Mouse (Mus musculus) frontal cortex, postnatal 10 days (tissue): ENCODE measurements at regions not wholly inside any gene's neighbourhood (a gene's known extent, or its start where the extent isn't known, plus 50 kb on each side); places are given as distances from the start of the nearest gene placed in this dataset.

Experiments
- DNase-seq, 2 experiments: peaks; one replicate each; pipeline ENCODE4 v3.0.0; 2022; ENCODE audit warnings: low spot score in 2 of 2, mixed read lengths in 1 of 2

DNA sequence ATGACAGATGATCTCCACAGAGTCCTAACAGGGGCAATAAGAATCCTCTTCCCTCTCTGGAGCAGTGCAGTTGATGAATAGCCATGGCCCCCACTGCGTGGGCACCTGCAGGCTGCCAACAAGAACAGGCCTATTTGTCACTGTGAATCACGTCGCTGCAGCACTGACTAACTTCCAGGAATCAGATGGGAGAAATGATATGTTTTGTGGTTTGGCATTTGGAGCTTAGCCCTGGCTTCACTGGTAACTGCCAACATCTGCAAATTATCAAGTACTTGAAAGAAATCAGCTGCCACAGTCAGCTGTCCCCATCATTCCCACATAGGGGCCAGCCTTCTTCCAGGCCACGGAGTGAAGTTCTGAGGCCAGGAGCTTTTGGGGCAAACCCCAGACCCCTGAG is 142.8 kb downstream of the Ets2 start:
- DNase-seq = no peak

DNA sequence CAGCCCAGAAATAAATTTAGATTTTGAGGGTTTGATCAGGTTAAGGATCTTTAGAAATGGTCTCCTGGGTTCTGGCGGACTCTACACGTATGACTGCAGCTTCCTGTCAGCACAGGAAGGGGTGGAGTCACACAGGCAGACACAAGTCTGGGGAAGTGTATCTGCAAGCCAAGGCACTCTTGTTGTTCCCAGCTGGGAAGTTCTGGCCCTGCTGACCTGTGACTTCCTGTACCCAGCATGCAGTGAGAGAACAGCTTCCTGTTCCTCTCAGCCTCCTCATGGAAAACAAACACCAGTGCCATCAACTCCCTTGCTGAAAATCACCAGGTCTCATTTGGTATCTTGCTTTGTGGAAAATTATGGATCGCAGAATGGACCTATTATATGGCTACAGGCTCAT is 140.9 kb downstream of the Ets2 start:
- DNase-seq = no peak

DNA sequence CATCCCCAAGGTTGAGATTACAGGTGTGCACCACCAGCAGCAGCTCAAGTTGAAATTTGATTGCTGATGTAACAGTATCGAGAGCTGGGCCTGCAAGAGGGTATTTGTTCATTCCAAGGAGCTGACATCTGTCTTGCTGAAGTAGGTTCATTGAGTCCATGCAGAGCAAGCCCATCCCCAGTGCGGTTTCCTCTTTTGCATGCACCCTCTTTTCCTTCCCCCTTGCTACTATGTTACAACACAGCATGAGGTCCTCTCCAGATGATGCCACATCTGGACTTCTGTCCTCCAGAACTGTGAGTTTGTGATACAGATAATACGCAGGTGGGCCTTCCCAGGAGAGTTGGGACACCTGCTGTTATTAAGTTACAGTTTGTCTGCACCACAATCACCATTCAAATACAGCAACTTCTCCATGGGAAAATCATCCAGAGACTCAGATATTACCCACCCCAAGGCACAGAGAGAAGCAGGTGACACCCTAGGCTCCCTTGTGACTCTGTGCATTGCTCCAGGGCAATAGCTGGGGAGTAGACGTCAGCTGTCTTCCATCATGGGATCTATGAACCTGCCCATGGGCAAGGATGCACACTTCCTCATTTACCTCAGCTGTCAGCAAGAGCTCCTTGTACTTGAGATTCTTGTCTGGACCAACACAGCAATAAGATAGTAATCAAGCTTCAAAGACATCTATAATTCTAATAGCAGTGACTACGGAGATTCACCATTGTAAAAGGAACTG is 137.8 kb downstream of the Ets2 start:
- DNase-seq = no peak

- DNase-seq = no peak
These were observed 137.1 kb downstream of the Ets2 start for GRCm38 (mm10) chr16:95838886-95839430.

- DNase-seq = no peak
These were observed 136.6 kb downstream of the Ets2 start for GRCm38 (mm10) chr16:95838478-95838846.

DNA sequence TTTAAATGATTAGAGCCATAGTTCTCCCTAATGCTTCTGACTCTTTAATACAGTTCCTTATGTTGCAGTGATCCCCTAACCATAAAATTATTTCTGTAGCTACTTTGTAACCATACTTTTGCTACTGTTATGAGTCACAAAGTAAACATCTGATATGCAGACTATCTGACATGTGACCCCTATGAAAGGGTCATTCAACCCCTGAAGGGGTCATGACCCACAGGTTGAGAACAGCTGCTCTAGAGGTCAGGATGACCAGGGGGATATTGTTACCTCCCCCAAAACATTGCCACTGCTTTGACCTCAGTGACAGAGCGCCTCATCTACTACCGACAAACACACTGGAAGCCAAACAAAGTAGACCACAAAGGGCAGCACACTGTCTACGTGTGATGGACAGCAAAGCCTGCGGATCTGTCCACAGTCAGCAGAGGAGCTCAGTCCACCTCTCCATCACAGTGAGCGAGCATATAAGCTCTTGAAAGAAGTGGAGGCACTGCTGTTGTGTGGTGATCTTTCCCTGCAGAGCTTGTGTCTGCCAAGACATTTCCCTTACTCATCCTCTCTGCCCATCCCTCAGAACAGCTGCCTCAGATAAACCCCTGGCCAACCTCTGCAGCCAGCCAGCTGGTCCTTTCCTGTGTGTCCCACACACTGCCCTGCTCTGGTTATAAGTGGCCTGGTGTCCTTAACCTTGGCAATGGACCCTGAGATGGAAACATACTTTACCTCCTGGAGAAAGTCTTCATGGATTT is 136.0 kb downstream of the Ets2 start:
- no peak for DNase-seq

DNA sequence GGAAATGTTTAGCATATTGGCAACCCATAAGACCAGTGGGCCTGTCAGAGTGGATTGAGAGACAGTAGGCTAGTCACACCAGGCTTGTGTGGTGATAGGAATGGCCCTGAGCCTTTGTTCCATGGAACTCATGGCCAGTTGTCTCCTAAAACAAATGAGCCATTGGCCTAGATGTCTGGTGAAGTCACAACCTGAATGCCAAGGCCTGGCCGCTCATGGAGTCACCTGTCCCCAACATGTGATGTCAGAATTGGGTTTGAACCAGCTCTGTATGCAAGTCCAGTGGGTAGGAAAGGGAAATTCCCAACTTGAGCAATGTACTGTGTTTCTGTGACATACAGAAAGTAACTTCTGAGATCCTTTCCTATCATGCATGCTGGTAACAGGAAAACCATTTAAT is 134.1 kb downstream of the Ets2 start:
- no peak for DNase-seq

DNA sequence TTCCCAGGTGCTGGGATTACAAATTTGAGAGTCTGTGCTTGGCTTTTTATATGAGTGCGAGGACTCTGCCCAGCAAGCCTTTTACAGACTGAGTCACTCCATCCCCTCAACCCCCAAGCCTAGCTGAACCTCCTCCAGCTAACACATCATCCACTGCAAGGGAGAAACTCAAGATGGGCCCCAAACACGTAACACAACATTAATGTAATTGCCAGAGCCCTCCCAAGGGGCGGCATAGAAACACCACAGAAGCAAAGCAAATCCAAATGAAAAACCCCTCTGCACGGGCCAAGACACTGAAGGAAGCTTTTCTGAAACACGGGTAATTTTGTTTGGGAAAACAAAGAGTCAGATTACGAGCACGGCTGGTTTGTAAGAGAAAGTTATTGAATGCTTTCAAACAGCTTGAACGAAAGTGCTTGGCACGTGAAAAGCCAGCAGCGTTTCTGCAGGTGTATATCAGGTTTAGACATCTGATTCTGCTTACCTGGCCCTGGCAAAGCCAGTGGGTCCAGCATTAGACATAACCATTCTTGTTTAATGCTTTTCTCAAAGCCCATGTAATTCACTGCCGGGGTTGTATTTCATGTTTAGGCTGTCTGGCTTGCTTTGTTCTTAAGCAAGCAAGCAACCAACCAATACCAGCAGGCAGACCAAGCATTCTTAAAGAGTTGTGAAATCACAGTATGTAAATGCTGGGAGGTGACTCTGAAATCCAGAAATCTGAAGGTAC is 132.8 kb downstream of the Ets2 start:
- DNase-seq = no peak

DNA sequence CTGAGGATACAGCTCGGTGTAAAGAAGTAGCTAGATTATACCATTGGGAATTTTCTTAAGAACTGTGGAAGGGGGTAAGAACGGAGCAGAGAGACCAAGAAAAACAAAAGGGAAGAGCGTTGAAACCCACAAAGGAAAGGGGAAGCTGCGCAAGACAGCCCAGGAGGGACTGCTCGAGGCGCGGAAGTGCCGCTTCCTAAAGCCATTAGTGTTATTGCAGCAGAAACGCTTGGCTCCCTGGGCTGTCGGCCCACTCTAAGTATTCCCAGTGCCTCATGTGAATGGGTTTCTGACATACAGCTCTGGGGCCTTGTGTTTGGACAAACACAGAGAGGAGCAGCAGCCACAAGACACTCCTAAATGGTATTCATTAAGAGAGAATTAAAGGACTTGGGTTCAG is 131.6 kb downstream of the Ets2 start:
- no peak for DNase-seq

DNA sequence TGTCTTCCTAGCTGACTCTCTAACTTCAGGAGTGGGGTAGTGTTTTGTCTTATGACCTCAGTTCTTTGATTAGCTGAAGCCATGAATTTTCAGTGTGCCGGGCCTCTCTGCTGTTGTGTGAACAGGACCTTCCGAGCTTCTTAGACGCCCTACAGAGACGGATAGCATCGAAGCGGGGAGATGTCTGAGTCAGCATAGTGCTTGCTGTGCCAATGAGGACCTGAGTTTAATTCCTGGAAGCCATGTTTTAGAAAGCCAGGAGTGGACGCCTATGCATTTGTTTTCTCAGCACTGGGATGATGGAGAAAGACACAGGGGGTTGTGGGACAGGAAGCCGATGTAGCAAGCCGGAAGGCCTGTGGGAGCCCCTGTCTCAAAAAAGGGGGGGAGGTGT is 130.5 kb downstream of the Ets2 start:
- DNase-seq = no peak

DNA sequence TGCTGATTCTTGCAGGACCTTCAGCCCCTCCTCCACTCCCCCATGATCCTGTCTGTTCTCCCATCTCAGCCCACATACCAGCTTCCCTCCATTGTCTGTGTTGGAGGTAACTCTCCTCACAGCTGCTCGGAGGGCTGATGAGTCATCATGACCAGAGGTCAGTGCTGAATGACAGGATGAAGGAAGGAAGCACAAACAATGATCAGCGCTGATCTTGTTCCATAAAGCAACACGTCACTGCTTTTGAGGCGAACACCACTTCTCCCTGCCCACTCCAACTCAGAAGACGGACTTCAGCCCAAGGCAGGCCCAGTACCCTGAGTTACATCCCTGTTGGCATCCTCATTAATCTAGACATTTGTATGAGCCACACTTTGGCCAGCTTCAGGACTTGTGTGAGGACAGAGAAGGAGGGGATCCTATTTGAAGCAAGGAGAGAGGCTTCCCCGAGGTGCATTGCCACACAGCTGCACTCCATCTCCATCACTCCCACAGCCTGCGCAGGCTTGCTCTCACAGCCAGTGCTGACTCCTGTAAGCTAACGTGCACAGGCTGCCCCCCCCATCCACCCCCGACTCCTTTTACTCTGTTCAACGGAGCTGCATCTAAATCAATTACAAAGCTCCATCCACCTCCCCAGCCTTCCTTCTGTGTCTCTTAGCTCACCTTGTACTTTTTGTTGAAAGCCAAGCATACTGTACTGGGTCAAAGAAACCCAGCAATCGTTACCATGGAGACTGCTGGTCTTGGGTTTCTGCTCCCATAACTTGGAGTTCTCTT is 129.9 kb downstream of the Ets2 start:
- peak in 1 of 2 experiments; percentile 36 for DNase-seq

GRCm38 (mm10) chr16:95827402-95827737 is 125.5 kb downstream of the Ets2 start:
- DNase-seq = no peak

- no peak for DNase-seq
These were observed 125.0 kb downstream of the Ets2 start for GRCm38 (mm10) chr16:95826681-95827401.

- no peak for DNase-seq
These were observed 123.8 kb downstream of the Ets2 start for GRCm38 (mm10) chr16:95825723-95826122.

GRCm38 (mm10) chr16:95824720-95825534 is 123.1 kb downstream of the Ets2 start:
- no peak for DNase-seq

DNA sequence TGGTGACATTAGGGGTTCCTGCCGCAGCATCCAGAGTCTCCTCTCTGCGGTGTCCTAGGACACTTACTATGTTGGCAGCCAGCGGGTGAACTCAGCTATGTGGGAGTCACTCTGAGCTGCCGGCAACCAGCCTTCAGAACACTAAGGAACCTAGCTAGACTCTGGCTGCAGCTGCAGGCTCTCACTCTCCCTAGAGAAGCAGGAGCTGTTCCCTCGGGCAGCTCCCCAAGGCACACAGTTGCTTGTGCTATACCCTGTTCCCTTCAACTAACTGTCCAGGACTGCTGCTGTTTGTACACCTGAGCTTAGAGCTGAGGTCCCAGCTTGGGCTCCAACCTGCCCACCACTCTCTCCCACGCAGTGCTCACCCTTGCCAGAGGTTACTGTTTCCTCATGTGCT is 121.9 kb downstream of the Ets2 start:
- DNase-seq = no peak

GRCm38 (mm10) chr16:95821080-95821479 is 119.2 kb downstream of the Ets2 start:
- no peak for DNase-seq

GRCm38 (mm10) chr16:95820606-95821005 is 118.7 kb downstream of the Ets2 start:
- no peak for DNase-seq

GRCm38 (mm10) chr16:95820013-95820412 is 118.1 kb downstream of the Ets2 start:
- DNase-seq = no peak

DNA sequence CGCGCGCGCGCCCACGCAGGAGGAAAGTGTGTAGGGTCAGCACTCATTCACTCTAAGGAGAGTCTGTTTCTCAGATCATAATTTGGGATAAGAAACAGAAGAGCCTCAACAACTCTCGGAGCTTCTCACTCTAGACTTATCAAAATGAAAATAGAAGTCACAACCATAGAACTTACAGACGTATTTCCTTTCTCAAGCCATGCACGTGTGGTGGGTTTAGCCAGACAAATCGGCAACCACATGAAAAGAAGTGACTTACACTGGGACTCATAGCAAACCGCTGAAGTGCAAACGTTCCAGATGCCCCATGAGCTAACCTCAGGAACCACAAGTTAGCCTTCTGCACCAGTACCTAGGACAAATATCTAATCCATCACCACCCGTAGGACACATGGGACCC is 114.1 kb downstream of the Ets2 start:
- no peak for DNase-seq
